Mouse (Mus musculus) left cerebral cortex, adult 2 months (tissue): ENCODE measurements around the gene Zbtb44. TPM values are rescaled to one million over a fixed set of nuclear protein-coding genes. Genes with fewer than 3 reads are reported as not detected.

Experiments used
- DNase-seq, 2 experiments: peaks; one replicate each; pipeline ENCODE4 v3.0.0; 2021 to 2022; ENCODE audit warnings: low spot score in 2 of 2, mixed read lengths in 1 of 2; ENCODE audit errors: extremely low spot score in 1 of 2
- H3K27ac ChIP-seq: fragments of 200-600 bp; 2 replicates; pipeline ENCODE4 v1.8.1; 2022
- H3K4me3 ChIP-seq: fragments of 200-600 bp; 2 replicates; pipeline ENCODE4 v1.8.1; 2022
- CTCF ChIP-seq: fragments of 200-600 bp; IDR thresholded peaks from 2 replicates; pipeline ENCODE4 v1.8.1; 2022; ENCODE audit warnings: antibody characterized with exemption, mild to moderate bottlenecking, moderate library complexity
- intact Hi-C: fragments of 180-260 bp; cut with DNase I; formaldehyde crosslinking; loops from one replicate; pipeline ENCODE4 v1.15.1; 2025
- total RNA-seq, 2 experiments: library from RNA; stranded (reverse); gene quantifications; 2 replicates each; pipeline ENCODE4 v1.2.3; 2021

Zbtb44 gene
- total RNA-seq, 2 experiments from 2014 or later, result 40.4 to 45.2 TPM

- TF ChIP-seq CTCF, result no peak
- no peak overlapping the region for H3K27ac ChIP-seq
- intact Hi-C loops, result no loop called here
- DNase-seq, result no peak
- H3K4me3 ChIP-seq, result no peak overlapping the region
Measured at GRCm38 (mm10) chr9:31074836-31075235, 44.4 kb downstream of the Zbtb44 start.

GRCm38 (mm10) chr9:31080726-31081125 is 50.3 kb downstream of the Zbtb44 start:
- no peak for TF ChIP-seq CTCF
- DNase-seq, result no peak
- intact Hi-C loops, result loop anchor here (10.0 kb wide), 1 partner anchor 636 kb away; no protein-coding TSS in a partner anchor

GRCm38 (mm10) chr9:31082054-31082666 is 51.7 kb downstream of the Zbtb44 start:
- peak; percentile 64 to 79 for DNase-seq
- H3K27ac ChIP-seq, result peak overlapping the region; percentile 58; the same call in 1 of the 2 replicates
- peak overlapping the region; percentile 39 for H3K4me3 ChIP-seq
- intact Hi-C loops, result loop anchor here (2.0 to 10.0 kb wide), 2 partner anchors 141 to 637 kb away; no protein-coding TSS in a partner anchor
- TF ChIP-seq CTCF, result peak; percentile 89

More at GRCm38 (mm10) chr9:31080726-31081125, 50.3 kb downstream of the Zbtb44 start:
- H3K4me3 ChIP-seq, result no peak overlapping the region
- H3K27ac ChIP-seq, result no peak overlapping the region

GRCm38 (mm10) chr9:31082771-31083170 is 52.3 kb downstream of the Zbtb44 start:
- DNase-seq, result no peak
- no peak for TF ChIP-seq CTCF
- Histone ChIP-seq H3K4me3 (no peak overlapping the region), H3K27ac (no peak overlapping the region)
- intact Hi-C loops, result loop anchor here (2.0 to 10.0 kb wide), 2 partner anchors 142 to 638 kb away; no protein-coding TSS in a partner anchor

GRCm38 (mm10) chr9:31085556-31085955 is 55.1 kb downstream of the Zbtb44 start:
- intact Hi-C loops, result loop anchor here (10.0 kb wide), 1 partner anchor 641 kb away; no protein-coding TSS in a partner anchor
- no peak for TF ChIP-seq CTCF
- Histone ChIP-seq H3K27ac (no peak overlapping the region), H3K4me3 (no peak overlapping the region)
- DNase-seq, result no peak

- Histone ChIP-seq H3K27ac (no peak overlapping the region), H3K4me3 (no peak overlapping the region)
- peak; percentile 90 for TF ChIP-seq CTCF
- intact Hi-C loops, result loop anchor here (1.0 to 10.0 kb wide), 2 partner anchors 606 to 641 kb away; no protein-coding TSS in a partner anchor
- peak; percentile 60 to 71 for DNase-seq
Measured at GRCm38 (mm10) chr9:31086085-31086753, 55.8 kb downstream of the Zbtb44 start.

- intact Hi-C loops, result loop anchor here (1.0 to 10.0 kb wide), 2 partner anchors 606 to 642 kb away; no protein-coding TSS in a partner anchor
- Histone ChIP-seq H3K27ac (no peak overlapping the region), H3K4me3 (no peak overlapping the region)
- TF ChIP-seq CTCF, result no peak
- no peak for DNase-seq
Measured at GRCm38 (mm10) chr9:31086754-31087145, 56.3 kb downstream of the Zbtb44 start.

GRCm38 (mm10) chr9:31087466-31087865 is 57.0 kb downstream of the Zbtb44 start:
- TF ChIP-seq CTCF, result no peak
- intact Hi-C loops, result loop anchor here (10.0 kb wide), 1 partner anchor 643 kb away; no protein-coding TSS in a partner anchor
- Histone ChIP-seq H3K27ac (no peak overlapping the region), H3K4me3 (no peak overlapping the region)
- DNase-seq, result no peak

- intact Hi-C loops, result loop anchor here (10.0 kb wide), 1 partner anchor 643 kb away; no protein-coding TSS in a partner anchor
- H3K4me3 ChIP-seq, result no peak overlapping the region
- no peak for DNase-seq
- no peak for TF ChIP-seq CTCF
- H3K27ac ChIP-seq, result no peak overlapping the region
Measured at GRCm38 (mm10) chr9:31088116-31088515, 57.7 kb downstream of the Zbtb44 start.

GRCm38 (mm10) chr9:31088883-31089282 is 58.4 kb downstream of the Zbtb44 start:
- intact Hi-C loops, result loop anchor here (10.0 kb wide), 1 partner anchor 644 kb away; no protein-coding TSS in a partner anchor
- H3K4me3 ChIP-seq, result no peak overlapping the region
- no peak overlapping the region for H3K27ac ChIP-seq
- no peak for TF ChIP-seq CTCF
- no peak for DNase-seq

GRCm38 (mm10) chr9:31089541-31089940 is 59.1 kb downstream of the Zbtb44 start:
- intact Hi-C loops, result loop anchor here (10.0 kb wide), 1 partner anchor 645 kb away; no protein-coding TSS in a partner anchor
- no peak for TF ChIP-seq CTCF
- no peak for DNase-seq
- H3K4me3 ChIP-seq, result no peak overlapping the region
- H3K27ac ChIP-seq, result no peak overlapping the region
